Mouse (Mus musculus): ENCODE measurements around the gene Dcaf10. TPM values are rescaled to one million over a fixed set of nuclear protein-coding genes. Genes with fewer than 3 reads are reported as not detected.

Gene Dcaf10
- polyA plus RNA-seq, 1 experiment from 2014 or later = 8.0 TPM

DNA sequence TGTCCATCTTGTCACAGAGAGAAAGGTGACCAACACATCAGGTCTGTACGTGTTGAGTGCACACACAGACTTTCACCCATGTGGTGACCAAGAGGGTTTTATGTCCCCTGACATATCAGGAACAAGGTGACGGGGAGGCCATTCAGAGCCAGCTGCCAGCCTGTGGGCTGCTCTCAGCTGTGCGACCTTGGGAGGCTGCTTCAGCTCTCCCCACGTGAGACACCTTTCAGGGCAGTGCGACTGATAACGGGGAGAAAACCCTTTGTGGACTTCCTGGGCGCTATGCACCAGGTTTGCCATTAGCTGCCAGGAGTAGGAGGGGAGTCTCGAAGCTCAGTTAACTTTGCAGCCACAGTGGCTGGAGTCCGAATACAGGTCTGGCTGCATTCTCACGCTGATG, 80.7 kb downstream of the Dcaf10 start:
- H3K4me2 ChIP-seq = no peak overlapping the region
- peaks cover 34% of the 10 kb centered on the region for H3K4me1 ChIP-seq
- no peaks in the 10 kb centered on the region for H3K27me3 ChIP-seq (replicated peaks)
- no peak overlapping the region for H3K9ac ChIP-seq (replicated peaks)
- WGBS = 86% methylated on average over 10 of the region's 10 CpGs
- no peak overlapping the region for H3K27ac ChIP-seq (replicated peaks)
- no peak overlapping the region for H3K4me3 ChIP-seq (replicated peaks)
- no peaks in the 10 kb centered on the region for H3K36me3 ChIP-seq
- ATAC-seq (ENCODE audit: low FRiP score) = no peak
- no peaks in the 10 kb centered on the region for H3K9me3 ChIP-seq (replicated peaks)

DNA sequence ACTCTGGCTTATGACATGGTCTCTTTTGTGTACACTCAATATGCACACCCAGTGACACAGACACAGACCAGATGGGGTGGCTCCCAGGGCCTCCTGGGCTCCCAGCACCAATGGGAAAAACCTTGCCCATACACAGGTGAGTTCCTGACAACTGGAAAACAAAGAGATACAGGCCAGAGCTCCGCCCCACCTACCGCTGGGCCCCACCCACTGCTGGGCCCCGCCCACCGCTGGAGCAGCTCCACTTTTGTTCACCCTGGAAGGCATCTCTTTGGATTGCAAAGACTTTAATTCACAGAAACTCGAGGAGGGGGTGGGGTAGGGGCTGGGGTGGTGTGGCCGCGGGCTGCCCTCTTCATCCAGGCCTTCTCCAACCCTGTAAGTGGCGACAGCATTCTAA, 81.5 kb downstream of the Dcaf10 start:
- Histone ChIP-seq H3K4me2 (no peak overlapping the region), H3K27me3 (replicated peaks) (no peaks in the 10 kb centered on the region), H3K9ac (replicated peaks) (no peak overlapping the region), H3K9me3 (replicated peaks) (no peaks in the 10 kb centered on the region), H3K36me3 (no peaks in the 10 kb centered on the region), H3K4me1 (peaks cover 33% of the 10 kb centered on the region), H3K4me3 (replicated peaks) (no peak overlapping the region), H3K27ac (replicated peaks) (no peak overlapping the region)
- no peak for ATAC-seq (ENCODE audit: low FRiP score)
- 32% methylated on average over 8 of the region's 8 CpGs for WGBS

DNA sequence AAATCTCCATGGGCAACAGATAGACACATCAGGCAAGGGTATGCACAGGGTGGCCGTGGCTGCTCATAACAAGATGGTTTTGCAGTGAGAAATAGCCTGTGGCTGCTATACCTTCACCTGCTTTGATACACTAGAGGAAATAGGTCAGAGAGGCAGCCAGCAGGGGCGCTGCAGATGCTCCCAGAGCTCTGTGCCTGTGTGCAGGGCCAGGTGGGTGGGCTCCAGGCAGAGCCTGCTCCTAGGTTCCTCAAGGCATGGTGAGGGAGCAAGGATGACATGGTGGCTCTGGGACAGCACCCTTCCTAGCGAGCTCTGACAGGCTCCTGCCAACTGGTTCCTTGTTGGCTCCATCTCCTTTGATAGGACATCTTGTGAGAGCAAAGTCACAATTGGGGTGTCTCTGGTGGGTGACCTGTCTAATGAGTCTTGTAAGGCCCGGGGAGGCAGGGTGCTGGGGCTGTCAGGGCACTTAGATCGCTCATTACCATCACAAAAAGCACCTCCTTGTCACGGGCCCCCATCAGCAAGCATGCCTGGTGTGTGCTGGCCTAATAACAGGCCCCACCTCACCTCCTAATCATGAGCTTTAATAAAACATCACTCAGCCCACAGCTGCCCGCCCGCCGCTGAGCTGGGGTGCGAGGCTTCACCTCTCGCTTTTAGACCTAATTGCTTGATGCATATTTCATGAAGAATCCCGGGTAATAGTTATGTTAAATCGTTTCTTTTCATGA, 85.0 kb downstream of the Dcaf10 start:
- Histone ChIP-seq H3K36me3 (no peaks in the 10 kb centered on the region), H3K4me1 (peaks cover 14% of the 10 kb centered on the region), H3K9ac (replicated peaks) (no peak overlapping the region), H3K27ac (replicated peaks) (no peak overlapping the region), H3K27me3 (replicated peaks) (no peaks in the 10 kb centered on the region), H3K9me3 (replicated peaks) (no peaks in the 10 kb centered on the region), H3K4me3 (replicated peaks) (no peak overlapping the region), H3K4me2 (no peak overlapping the region)
- 35% methylated on average over 13 of the region's 13 CpGs for WGBS
- no peak for ATAC-seq (ENCODE audit: low FRiP score)

Small RNA genes within 50 kb of the gene (microRNA-seq; reads per million reads assigned to microRNA genes)
- gene Gm25692 = not detected

Other genes with a start within 250 kb of the Dcaf10 start
- gene Tomm5, start 234.0 kb upstream of the Dcaf10 start, polyA plus RNA-seq (2015; fragmentation: Nextera tagmentation; extraction: Ambion mirVana) = 173 and 206 TPM in 2 replicates
- 2.9 and 3.1 TPM in 2 replicates for gene Frmpd1, start 157.2 kb upstream of the Dcaf10 start, polyA plus RNA-seq (2015; fragmentation: Nextera tagmentation; extraction: Ambion mirVana)
- 22.8 and 23.5 TPM in 2 replicates for gene Trmt10b, start 45.0 kb upstream of the Dcaf10 start, polyA plus RNA-seq (2015; fragmentation: Nextera tagmentation; extraction: Ambion mirVana)
- gene Exosc3, start 631 bp downstream of the Dcaf10 start, polyA plus RNA-seq (2015; fragmentation: Nextera tagmentation; extraction: Ambion mirVana) = 30.6 and 48.7 TPM in 2 replicates
- gene Slc25a51, start 66.7 kb downstream of the Dcaf10 start, polyA plus RNA-seq (2015; fragmentation: Nextera tagmentation; extraction: Ambion mirVana) = 68.1 and 69.1 TPM in 2 replicates
- 3.9 and 4.7 TPM in 2 replicates for gene Shb, start 190.4 kb downstream of the Dcaf10 start, polyA plus RNA-seq (2015; fragmentation: Nextera tagmentation; extraction: Ambion mirVana)